Mouse (Mus musculus): ENCODE data around the gene Ssr1.

Ssr1 gene

DNA sequence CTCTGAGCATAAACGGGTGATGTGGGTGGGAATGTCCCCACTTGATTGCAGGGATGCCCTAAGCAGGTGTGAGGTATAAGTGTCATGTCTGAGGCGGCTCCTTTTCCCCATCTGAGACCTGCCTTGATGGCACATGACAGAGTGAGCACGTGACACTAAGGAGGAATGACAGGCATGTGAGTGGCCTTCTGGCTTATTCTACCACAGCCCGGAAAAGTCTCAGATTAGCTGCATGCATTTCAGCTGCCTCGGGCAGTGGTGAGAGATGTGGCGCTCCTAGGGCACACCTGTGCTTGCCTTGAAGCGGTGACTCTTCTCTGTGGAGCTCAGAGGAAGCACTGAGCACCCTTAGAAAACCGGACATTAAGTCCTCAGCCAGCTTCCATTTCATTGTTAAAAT lies 48.6 kb downstream of the Ssr1 start:
- in situ Hi-C loops (cut with MboI), result no loop called here

DNA sequence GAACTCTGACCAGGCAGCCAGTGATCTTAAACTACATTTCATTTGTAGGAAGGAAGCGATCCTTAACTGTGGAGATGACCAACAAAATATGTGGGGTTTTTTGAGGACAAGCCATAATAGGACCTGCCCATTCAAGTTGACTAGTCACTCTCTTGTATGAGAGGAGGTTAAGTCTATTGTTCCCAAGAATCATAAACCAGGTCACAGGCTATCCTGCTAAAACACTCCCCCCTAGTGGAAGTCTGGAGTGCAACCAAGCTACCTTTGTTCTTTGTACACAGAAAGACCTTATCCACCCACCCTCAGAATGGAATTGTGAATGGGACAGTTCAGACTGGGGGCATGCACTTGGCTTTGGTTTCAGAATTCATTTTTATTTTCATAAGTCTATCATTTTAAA lies 49.7 kb downstream of the Ssr1 start:
- in situ Hi-C loops (cut with MboI), result no loop called here

DNA sequence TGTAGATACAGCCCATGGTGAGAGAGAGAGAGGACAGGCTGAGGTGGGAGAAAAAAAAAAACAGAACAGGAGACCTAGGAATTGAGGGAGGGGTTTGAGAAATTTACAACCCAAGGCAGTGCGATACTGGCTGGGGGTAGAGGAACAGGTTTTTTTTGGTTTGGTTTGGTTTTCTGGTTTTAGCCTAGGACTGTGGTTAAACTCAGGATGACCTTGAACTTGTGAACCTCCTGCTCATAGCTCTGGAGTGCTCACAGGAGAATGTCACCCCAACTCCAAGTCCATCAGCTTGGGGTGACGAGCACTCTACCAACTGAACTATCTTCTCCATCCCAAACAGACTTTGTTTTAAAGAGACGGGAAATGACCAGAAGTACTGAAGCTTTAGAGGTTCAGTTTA lies 50.6 kb downstream of the Ssr1 start:
- in situ Hi-C loops (cut with MboI), result no loop called here

DNA sequence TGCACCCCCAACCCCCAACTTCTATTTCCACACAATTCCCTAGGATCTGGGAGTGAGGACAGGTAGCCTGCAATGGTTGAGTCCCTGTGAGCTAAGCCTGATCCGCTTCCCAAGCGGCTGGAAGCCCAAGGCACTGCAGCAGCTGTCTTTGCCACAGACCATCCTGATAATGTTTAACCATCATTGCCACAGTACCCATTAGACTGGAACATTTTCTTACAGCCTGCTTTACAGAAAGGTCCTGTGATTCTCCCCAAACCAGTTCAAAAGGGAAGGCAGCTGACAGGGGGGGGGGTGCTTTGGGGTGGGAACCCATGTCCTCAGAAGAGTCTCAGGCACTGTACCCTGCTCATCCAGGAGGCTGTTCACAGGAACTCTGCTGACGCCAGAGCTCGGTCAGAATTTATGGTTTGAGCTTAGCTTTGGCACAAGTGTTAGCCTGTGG lies 51.1 kb downstream of the Ssr1 start:
- in situ Hi-C loops (cut with MboI), result no loop called here

DNA sequence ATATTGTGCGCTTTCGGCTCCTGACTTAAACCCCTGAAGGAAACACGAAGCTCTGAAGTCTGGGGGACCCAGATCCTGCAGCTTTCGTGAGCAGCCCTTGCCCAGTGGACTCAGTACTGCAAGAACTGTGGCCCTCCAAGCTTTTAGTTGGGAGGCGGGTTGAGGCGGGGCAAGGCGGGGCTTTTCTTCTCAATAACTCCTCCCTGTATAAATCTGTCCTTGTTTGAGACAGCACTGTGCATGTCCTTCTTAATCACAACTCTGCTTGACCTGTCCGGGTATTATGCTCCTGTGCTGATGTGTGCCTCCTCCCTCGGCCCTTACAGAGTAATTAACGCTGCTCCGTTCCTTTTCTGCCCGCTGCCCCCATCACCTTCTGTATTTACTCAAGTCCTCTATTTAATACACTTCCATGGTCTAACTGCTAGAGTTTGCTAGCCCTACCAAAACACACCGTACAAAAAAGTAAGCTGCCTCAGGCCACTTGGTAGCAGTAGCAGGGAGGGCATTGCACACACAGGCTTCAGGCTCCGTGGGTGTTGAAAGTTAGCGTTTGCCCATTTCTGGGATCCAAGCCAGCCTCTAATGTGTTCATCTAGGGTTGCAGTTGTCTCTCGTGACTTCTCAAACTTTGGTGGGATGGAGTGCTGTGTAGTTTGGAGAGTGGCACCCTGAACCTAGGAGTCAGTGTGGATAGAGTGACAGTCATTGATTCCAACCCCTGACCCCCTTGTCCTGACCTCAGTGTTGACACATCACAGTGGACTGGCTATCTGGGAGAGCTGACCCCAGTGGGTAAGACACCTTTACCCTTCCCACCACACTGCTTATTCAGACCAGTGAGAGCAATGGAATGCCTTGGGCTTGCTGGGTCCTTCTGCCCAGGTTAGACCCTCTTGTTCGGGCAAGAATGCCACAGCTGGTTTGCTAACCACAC lies 51.8 kb downstream of the Ssr1 start:
- in situ Hi-C loops (cut with MboI), result no loop called here

DNA sequence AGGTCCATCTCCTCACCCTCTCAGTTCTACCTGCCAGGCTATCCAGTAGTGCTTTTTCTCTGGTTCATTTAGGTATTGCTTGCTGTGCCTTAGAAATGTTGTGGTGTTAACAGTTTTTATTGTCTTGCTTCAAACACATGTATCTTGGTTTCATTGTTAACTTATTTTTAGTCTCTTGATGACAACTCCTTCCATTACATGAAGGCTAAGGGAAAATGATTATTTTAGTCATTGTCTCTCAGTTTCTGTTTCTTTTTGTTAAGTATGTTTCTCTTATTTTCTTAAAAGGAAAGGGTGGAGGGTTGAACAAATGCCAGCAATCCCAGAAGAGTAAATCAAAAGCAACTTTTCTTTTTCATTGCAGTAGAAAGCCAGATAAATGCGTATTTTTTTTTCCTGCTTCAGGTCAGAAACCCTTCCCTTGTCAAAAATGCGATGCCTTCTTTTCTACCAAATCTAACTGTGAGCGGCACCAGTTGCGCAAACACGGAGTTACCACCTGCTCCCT lies 52.8 kb downstream of the Ssr1 start:
- in situ Hi-C loops (cut with MboI), result no loop called here

DNA sequence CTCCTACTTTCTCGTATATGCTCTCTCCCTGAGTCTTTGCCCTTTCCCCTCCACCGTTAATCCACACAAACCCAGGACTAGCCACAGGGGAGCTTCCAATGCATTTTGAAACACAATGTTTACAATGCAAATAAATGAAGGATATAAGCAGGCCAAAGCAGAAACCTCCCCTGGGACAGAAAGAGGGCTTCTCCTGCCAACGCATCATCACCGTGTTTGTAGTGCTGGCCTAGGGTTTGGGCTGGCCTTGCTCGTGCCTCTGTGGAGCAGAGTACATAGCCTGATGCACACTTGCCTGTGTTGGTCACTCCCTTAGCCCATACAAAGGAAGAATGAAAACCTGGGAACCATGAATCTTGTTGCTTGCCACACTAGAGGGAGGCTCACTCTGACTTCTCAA lies 53.4 kb downstream of the Ssr1 start:
- in situ Hi-C loops (cut with MboI), result no loop called here

DNA sequence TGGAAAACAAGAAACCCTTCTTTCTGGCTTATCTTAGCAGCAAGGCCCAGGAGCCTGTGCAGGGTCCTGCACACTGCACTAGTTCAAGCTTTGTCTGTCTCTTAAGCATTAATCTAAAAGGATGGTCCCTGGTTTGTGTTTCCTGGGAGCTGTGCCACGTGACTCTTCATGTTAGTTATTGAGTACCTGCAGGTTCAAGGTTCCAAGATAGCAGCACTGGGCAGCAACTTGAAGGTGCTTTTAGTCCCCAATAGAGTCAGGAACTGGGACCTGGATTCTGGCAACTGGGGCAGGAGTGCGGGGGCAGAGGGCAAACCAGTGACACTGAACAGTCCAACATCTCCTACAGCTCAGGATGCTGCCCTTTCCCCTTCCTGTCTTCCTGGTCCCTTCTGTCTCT lies 53.9 kb downstream of the Ssr1 start:
- in situ Hi-C loops (cut with MboI), result no loop called here

DNA sequence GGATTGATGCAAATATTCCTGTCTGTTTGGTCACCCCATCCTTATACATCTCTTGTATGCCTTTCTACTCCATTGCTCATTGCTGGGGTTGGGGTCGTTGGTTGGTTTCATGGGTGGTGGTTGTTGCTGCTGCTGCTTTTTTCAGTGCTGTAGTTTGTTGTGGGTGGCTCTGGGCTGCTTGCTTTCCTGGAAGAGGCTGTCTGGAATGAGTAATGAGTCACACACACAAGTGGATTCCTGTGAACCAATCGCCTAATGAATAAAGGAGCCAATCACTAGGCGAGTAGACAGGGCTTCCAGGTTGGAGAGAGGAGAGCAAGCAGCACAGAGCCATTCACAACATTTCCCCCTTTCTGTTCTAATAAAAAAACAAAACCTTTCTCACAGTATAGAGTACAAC lies 57.7 kb downstream of the Ssr1 start:
- in situ Hi-C loops (cut with MboI), result no loop called here

DNA sequence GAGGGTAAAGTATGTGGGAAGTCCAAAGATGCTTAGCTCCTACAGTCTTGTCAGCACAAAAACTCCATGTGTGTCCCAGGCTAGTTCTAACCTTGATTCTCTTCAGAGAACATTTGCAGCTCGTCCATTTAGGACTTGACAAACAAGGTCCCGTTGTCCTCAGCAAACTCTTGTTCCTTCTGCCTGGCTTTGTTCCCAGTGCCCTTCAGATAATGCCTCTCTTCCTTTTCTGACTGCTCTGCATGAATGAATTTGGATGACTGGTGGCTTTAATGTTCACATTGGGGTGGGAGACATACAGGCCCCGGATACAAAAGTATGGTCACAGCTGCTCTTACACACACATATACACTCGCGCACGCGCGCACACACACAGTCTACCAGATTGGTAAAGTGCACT lies 59.1 kb downstream of the Ssr1 start:
- in situ Hi-C loops (cut with MboI), result no loop called here

DNA sequence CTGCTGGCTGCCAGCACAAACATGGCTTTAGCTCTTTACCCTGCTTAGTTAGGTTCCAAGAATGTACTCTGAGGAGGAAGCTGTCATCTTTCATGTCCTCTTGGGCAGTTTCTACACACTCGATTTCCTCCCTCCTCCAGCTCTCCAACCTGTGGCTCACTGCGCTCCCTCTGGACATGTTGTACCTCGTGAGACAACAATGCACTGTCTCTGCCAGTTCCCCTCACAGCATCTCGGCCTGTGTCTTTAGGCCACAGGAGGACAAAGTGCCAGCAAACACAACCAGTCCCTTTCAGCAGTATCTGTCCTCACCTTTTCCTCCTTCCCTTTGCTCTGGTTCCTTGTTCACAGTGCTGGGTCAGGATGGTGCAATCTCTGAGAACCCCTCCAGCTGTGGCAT lies 59.9 kb downstream of the Ssr1 start:
- in situ Hi-C loops (cut with MboI), result no loop called here

DNA sequence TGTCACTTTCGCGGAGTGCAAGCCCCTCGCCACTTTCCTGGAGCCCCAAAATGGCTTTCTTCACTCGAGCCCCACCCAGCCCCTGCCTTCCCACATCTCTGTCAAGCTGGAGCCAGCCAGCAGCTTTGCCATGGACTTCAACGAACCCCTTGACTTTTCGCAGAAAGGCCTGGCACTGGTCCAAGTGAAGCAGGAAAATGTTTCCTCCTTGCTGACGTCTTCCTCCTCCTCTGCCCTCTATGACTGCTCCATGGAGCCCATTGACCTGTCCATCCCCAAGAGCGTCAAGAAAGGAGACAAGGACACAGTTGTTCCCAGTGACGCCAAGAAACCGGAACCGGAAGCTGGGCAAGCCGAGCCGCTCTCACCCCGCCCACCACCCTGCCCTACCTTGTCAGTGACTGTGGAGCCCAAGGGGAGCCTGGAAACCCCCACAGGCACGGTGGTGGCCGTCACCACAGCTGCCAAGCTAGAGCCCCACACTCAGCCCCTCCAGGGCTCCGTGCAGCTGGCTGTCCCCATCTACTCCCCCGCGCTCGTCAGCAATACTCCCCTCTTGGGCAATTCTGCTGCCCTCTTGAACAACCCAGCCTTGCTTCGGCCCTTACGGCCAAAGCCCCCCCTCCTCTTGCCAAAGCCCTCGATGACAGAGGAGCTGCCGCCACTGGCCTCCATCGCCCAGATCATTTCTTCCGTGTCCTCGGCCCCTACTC lies 62.7 kb downstream of the Ssr1 start:
- in situ Hi-C loops (cut with MboI), result no loop called here

DNA sequence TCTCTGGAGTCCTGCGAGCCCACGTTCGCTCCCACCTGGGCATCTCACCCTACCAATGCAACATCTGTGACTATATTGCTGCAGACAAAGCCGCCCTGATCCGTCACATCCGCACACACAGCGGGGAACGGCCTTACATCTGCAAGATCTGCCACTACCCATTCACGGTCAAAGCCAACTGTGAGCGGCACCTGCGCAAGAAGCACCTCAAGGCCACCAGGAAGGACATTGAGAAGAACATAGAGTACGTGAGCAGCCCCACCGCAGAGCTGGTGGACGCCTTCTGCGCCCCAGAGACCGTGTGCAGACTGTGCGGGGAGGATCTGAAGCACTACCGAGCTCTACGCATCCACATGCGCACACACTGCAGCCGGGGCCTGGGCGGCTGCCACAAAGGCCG lies 63.4 kb downstream of the Ssr1 start:
- in situ Hi-C loops (cut with MboI), result no loop called here

DNA sequence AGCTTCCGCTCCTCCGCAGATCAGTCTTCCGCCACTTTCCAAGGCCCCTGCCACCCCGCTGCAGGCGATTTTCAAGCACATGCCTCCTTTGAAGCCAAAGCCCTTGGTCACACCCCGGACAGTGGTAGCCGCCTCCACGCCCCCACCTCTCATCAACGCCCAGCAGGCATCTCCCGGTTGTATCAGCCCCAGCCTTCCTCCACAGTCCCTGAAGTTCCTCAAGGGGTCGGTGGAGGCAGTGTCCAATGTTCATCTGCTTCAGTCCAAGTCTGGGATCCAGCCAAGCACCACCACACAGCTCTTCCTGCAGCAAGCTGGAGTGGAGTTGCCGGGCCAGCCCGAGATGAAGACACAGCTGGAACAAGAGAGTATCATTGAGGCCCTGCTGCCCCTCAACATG lies 63.9 kb downstream of the Ssr1 start:
- in situ Hi-C loops (cut with MboI), result no loop called here

DNA sequence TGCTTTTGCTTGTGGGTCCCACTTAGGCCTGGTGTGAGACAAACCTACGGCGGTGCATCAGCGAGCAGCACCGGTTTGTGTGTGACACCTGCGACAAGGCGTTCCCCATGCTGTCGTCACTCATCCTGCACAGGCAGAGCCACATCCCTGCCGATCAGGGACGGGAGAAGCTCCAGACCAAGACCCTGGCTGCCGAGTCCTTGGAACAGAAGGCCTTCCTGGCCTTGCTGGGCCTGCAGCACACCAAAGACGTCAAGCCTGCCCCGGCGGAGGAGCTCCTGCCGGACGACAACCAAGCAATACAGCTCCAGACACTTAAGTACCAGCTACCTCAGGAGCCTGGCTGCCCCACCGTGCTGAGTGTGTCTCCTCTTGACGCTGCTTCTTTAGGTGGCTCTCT lies 64.5 kb downstream of the Ssr1 start:
- in situ Hi-C loops (cut with MboI), result no loop called here

DNA sequence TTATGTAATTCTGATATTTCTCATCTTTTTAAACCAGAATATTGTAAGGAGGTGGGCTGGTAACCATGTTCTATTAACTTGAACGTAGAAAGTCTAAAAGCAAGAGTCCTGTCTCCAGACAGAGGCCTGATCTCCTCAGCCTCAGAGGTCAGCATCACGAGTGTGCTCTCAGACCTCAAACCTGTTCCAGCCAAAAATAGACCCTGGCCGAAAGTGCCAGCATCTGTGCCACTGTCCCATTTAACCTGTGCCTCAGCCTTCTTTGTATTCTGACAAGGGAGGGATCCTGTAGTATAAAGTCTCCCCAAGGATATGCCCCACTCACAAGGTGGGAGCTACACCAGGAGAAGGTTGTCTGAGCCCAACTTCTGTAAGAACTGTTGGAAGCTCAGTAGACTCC lies 67.6 kb downstream of the Ssr1 start:
- in situ Hi-C loops (cut with MboI), result no loop called here

DNA sequence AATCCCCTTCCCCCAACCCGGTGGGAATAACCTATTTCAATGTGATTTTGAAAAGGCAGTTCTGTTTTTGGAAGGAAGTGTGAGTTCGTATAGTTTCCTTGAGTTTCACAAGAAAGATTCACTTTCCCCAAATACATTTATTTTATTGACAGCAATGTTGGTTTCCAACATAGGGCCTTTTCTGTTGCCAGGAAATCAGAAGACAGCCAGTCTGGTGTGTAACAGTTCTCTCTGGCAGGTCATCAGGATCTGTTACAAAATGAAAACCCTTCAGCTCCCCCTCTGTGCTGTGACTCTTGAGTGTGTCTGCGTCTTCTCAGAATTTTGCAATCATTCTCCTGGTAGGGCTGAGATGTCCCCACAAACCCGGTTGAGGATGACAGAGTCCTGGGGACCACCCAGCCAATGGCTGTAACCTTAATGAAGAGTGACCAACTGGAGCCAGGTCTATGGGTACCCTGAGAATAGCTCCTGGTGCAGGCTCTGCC lies 69.5 kb downstream of the Ssr1 start:
- in situ Hi-C loops (cut with MboI), result no loop called here

DNA sequence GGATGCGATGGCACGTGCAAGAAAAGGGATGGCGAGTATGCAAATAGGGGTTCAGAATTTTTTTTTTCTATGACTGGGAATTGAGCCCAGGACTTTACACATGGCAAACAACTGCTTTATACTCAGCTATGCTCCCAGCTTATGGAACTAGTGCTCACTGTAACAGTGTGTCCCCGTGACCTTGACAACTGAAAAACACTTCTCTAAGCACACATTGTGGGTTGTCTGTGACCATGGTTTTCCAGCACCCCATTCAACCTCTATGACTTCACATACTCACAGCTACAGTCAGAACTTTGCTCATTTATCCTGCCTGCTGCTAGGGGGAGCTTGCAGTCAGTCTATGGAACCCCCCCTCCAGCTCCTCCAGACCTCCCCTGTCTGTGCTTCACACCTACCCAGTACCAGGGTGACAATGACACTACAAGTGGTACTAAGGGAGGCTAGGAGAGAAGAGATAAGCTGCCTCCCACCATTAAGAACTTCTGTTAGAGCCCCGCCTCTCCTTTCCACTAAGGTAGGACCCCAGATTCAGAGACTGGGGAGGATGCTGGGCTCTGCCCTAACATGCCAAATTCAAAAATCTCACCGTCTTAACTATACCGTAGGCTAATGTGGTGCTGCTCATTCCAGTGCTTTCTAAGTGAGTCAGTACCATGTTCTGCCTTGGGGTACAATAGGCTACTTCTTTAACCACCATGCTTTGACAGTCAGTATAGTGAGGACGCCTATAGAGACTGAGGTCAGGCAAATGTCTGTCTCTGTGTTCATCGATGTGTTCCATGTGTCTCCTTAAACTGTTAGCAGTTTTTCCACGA lies 70.2 kb downstream of the Ssr1 start:
- in situ Hi-C loops (cut with MboI), result no loop called here

DNA sequence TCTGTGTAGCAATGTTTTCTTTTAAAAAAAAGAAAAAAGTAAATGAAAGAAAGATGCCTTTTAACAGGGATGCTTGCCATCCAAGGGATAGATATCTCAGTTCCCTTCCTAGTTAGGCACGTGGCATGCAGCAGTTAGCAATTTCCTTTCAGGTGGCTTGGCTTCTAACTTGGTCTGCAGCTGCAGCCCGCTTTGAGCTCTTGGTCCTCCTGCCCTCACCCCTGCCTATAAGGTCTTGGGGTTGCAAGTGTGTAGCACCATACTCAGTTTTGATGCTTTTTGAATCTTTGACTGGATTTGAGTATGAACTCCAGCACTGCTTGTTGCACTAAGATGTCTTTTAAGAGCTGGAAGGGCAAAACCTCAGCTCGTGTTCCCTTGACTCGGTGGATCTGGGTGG lies 70.9 kb downstream of the Ssr1 start:
- in situ Hi-C loops (cut with MboI), result no loop called here

DNA sequence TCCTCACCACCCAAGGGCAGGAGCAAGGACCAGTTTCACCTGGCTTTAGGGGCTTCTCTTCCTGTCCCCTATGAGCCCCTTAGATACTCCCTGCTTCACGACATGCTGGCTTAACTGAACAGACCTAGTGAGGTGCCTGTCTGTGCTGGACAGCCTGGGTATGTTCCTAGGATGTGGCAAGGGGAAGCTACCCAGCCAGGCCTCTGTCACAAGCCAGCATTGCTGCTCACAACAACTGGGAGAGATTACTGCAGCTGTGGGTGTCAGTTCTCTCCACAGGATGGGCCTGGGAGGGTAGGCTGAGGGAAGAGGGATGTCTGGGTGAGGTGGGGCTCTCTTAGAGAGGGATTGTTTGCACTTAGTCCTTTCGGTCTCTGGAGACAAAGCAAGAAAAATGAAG lies 73.3 kb downstream of the Ssr1 start:
- in situ Hi-C loops (cut with MboI), result no loop called here

DNA sequence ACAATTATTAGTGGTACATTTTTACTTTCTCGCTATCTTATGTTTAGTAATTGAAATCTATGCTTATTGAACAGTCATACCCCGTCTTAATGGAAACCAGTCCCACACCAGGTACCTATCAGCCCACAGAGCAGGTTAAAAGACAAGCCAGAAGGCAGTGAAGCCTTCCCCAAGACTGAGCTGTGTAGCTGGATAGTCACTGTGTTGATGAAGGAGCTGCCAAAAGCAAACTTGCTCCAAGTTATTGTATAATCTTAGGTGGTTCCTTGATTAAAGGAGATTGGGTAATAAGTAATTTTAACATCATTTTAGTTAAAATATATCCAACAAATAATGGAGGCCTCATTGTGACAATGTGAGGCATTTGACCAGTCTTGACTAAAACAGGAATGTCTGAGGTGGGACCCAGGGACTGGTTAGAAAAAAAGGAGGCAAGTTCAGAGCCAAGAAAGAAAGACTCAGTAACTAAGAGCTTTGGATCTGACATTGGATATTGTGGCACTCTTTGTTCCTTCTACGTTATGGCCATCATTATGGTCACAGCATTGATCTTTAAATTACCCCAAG lies 74.2 kb downstream of the Ssr1 start:
- in situ Hi-C loops (cut with MboI), result no loop called here
